11 mouse cellular contexts compared by ENCODE assay signal in the genomic region with DNA sequence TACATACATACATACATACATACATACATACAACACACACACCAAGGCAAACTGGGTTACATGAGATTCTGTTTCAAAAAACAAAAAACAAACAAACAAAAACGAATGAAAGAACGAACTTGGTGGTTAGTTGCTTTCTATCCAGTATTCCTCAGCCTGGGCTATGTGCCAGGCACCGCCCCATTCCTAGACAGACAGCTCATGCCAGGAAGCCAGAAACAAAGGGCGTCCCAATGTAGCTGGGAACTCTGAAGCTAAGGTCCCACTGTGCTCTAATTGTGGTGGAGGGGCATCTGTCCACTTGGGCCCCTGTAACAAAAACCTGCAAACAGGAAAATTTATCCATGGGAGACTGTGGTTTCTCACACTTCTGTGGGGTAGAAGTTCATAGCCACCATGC. TPM values are rescaled to one million over a fixed set of nuclear protein-coding genes. Genes with fewer than 3 reads are reported as not detected.
A peak's percentile ranks its signal among the peaks of the same experiment; 100 is the strongest.
DNase-seq lines count a peak whose midpoint lies in the region; ATAC-seq and TF ChIP-seq lines count a peak whose summit lies in the region.
"Had no signal": no experiment of that assay in that cellular context is flagged by ENCODE, and none has a peak within 500 bp of the region (broad histone marks: within the 10 kb centered on the region; RNA-seq: fewer than 3 reads in every experiment).

No protein-coding gene starts in this region.

- H3K27ac ChIP-seq in hindbrain, embryonic 13.5 days = peak overlapping the region; percentile 1; the same call in 1 of the 2 replicates
- H3K27ac ChIP-seq in hindbrain, embryonic 10.5 days = no peak overlapping the region
- H3K27ac ChIP-seq in thymus, adult 2 months (ENCODE audit: control insufficient read depth, insufficient read depth, low read length) = no peak overlapping the region
- H3K27ac ChIP-seq: midbrain, embryonic 12.5 days; stomach, embryonic 15.5 days had no signal

- H3K36me3 ChIP-seq in hindbrain, embryonic 13.5 days = no peaks in the 10 kb centered on the region
- H3K36me3 ChIP-seq in hindbrain, embryonic 10.5 days = no peaks in the 10 kb centered on the region
- H3K36me3 ChIP-seq in thymus, adult 2 months (ENCODE audit: control insufficient read depth, insufficient read depth, low read length) = no peaks in the 10 kb centered on the region
- H3K36me3 ChIP-seq: midbrain, embryonic 12.5 days; stomach, embryonic 15.5 days had no signal

- DNase-seq in hindbrain, embryonic 10.5 days (ENCODE audit: low spot score) = no peak
- DNase-seq in MN1 (ENCODE audit: low spot score) = peak; percentile 38
- peak; percentile 92 for DNase-seq in brain, embryonic 14.5 days (ENCODE audit: low read depth)
- peak; percentile 47 to 69 for DNase-seq in kidney, adult 8-10 months
- DNase-seq in ovary, postnatal 36 days (ENCODE audit: low spot score) = peak; percentile 52
- DNase-seq in cerebellum, adult 11-12 months = no peak
- no peak for DNase-seq in thymus, adult 2 months

- WGBS in hindbrain, embryonic 13.5 days = 48% methylated on average over 4 of the region's 4 CpGs
- WGBS in hindbrain, embryonic 10.5 days = 76% methylated on average over 4 of the region's 4 CpGs
- 49% methylated on average over 4 of the region's 4 CpGs for WGBS in thymus, adult 2 months

- H3K4me2 ChIP-seq in hindbrain, embryonic 13.5 days = no peak overlapping the region
- H3K4me2 ChIP-seq: midbrain, embryonic 12.5 days; stomach, embryonic 15.5 days had no signal

- H3K9me3 ChIP-seq in hindbrain, embryonic 13.5 days = no peaks in the 10 kb centered on the region
- H3K9me3 ChIP-seq in hindbrain, embryonic 10.5 days = no peaks in the 10 kb centered on the region
- H3K9me3 ChIP-seq: midbrain, embryonic 12.5 days; stomach, embryonic 15.5 days had no signal

- H3K4me1 ChIP-seq in hindbrain, embryonic 13.5 days (replicated peaks) = peaks cover 10% of the 10 kb centered on the region
- peaks cover 22% of the 10 kb centered on the region for H3K4me1 ChIP-seq in hindbrain, embryonic 10.5 days (replicated peaks)
- no peaks in the 10 kb centered on the region for H3K4me1 ChIP-seq in thymus, adult 2 months (replicated peaks; ENCODE audit: control insufficient read depth, insufficient read depth, low read length)
- H3K4me1 ChIP-seq: stomach, embryonic 15.5 days had no signal

- H3K27me3 ChIP-seq in hindbrain, embryonic 13.5 days = no peaks in the 10 kb centered on the region
- H3K27me3 ChIP-seq in hindbrain, embryonic 10.5 days (ENCODE audit: insufficient read depth, poor library complexity, severe bottlenecking) = no peaks in the 10 kb centered on the region
- no peaks in the 10 kb centered on the region for H3K27me3 ChIP-seq in thymus, adult 2 months (ENCODE audit: control insufficient read depth, insufficient read depth, low read length)
- H3K27me3 ChIP-seq: stomach, embryonic 15.5 days had no signal

- ATAC-seq in hindbrain, embryonic 13.5 days (ENCODE audit: low FRiP score) = no peak

- TF ChIP-seq POLR2A in brain, embryonic 14.5 days (IDR thresholded peaks at IDR 0.05; ENCODE audit: borderline replicate concordance, extremely low read depth, insufficient read depth, insufficient read length, poor library complexity, severe bottlenecking) = no peak
- no peak for TF ChIP-seq POLR2A in thymus, adult 2 months (IDR thresholded peaks at IDR 0.05; ENCODE audit: control insufficient read depth, extremely low read depth, insufficient read depth, low read length, poor library complexity)

- H3K4me3 ChIP-seq in hindbrain, embryonic 13.5 days = no peak overlapping the region
- H3K4me3 ChIP-seq in hindbrain, embryonic 10.5 days = no peak overlapping the region
- H3K4me3 ChIP-seq in thymus, adult 2 months (ENCODE audit: control insufficient read depth, insufficient read depth, low read length) = no peak overlapping the region
- H3K4me3 ChIP-seq: midbrain, embryonic 12.5 days; stomach, embryonic 15.5 days had no signal

- TF ChIP-seq CTCF in brain, embryonic 14.5 days (IDR thresholded peaks at IDR 0.05; ENCODE audit: borderline replicate concordance, extremely low read depth, insufficient read depth, insufficient read length) = no peak
- TF ChIP-seq CTCF in thymus, adult 2 months (IDR thresholded peaks at IDR 0.05; ENCODE audit: borderline replicate concordance, control insufficient read depth, extremely low read depth, insufficient read depth, low read length, poor library complexity) = no peak

- no peak overlapping the region for H3K9ac ChIP-seq in hindbrain, embryonic 13.5 days
- H3K9ac ChIP-seq: midbrain, embryonic 12.5 days; stomach, embryonic 15.5 days had no signal

RNA-seq across cellular contexts. Expression of gene Psmg3, which starts 36.1 kb away (rescaled TPM):
- 73.5 and 78.7 TPM in 2 replicates for polyA plus RNA-seq in hindbrain, embryonic 13.5 days (2015; fragmentation: Nextera tagmentation; extraction: Ambion mirVana)
- polyA plus RNA-seq in hindbrain, embryonic 10.5 days (2016; fragmentation: Nextera tagmentation; extraction: Ambion mirVana) = 97.5 and 97.7 TPM in 2 replicates
- polyA plus RNA-seq in brain, embryonic 14.5 days (2012; rRNA removed) = 50.6 and 73.4 TPM in 2 replicates
- 43.9 and 51.6 TPM in 2 replicates for polyA plus RNA-seq in thymus, adult 2 months (2012; rRNA removed)

RNA-seq across cellular contexts. Expression of gene Gm26938, which starts 36.6 kb away (rescaled TPM):
- polyA plus RNA-seq in hindbrain, embryonic 13.5 days (2015; fragmentation: Nextera tagmentation; extraction: Ambion mirVana) = not detected in 2 replicates
- polyA plus RNA-seq in hindbrain, embryonic 10.5 days (2016; fragmentation: Nextera tagmentation; extraction: Ambion mirVana) = not detected in 2 replicates
- 0.53 TPM in 1 of 2 replicates, not detected in the other for polyA plus RNA-seq in brain, embryonic 14.5 days (2012; rRNA removed)
- polyA plus RNA-seq in thymus, adult 2 months (2012; rRNA removed) = not detected in 2 replicates
- polyA plus RNA-seq: cortical plate, adult 2 months; midbrain, embryonic 12.5 days; stomach, embryonic 15.5 days had no signal

RNA-seq across cellular contexts. Expression of gene Tmem184a, which starts 43.0 kb away (rescaled TPM):
- polyA plus RNA-seq in hindbrain, embryonic 13.5 days (2015; fragmentation: Nextera tagmentation; extraction: Ambion mirVana) = 0.05 and 0.12 TPM in 2 replicates
- 1.5 and 1.8 TPM in 2 replicates for polyA plus RNA-seq in hindbrain, embryonic 10.5 days (2016; fragmentation: Nextera tagmentation; extraction: Ambion mirVana)
- 0.34 and 0.57 TPM in 2 replicates for polyA plus RNA-seq in brain, embryonic 14.5 days (2012; rRNA removed)
- polyA plus RNA-seq in thymus, adult 2 months (2012; rRNA removed) = 6.1 and 7.6 TPM in 2 replicates

RNA-seq across cellular contexts. Expression of gene Elfn1, which starts 45.0 kb away (rescaled TPM):
- polyA plus RNA-seq in hindbrain, embryonic 13.5 days (2015; fragmentation: Nextera tagmentation; extraction: Ambion mirVana) = 1.3 and 1.4 TPM in 2 replicates
- 0.31 and 2.6 TPM in 2 replicates for polyA plus RNA-seq in hindbrain, embryonic 10.5 days (2016; fragmentation: Nextera tagmentation; extraction: Ambion mirVana)
- polyA plus RNA-seq in brain, embryonic 14.5 days (2012; rRNA removed) = 9.7 and 14.6 TPM in 2 replicates
- polyA plus RNA-seq in thymus, adult 2 months (2012; rRNA removed) = 0.77 and 0.96 TPM in 2 replicates

Comparison
In these comparisons a context has a peak if more than half of its experiments do, and no peak if none do; other contexts are left out.
1. DNase-seq: peak in MN1 (single experiment), brain, embryonic 14.5 days (single experiment), kidney, adult 8-10 months (2 of 2) and ovary, postnatal 36 days (single experiment); none in hindbrain, embryonic 10.5 days (single experiment), cerebellum, adult 11-12 months (single experiment) and thymus, adult 2 months (single experiment).